Mouse (Mus musculus): Measurements from ENCODE around the gene Foxo1.

DNA sequence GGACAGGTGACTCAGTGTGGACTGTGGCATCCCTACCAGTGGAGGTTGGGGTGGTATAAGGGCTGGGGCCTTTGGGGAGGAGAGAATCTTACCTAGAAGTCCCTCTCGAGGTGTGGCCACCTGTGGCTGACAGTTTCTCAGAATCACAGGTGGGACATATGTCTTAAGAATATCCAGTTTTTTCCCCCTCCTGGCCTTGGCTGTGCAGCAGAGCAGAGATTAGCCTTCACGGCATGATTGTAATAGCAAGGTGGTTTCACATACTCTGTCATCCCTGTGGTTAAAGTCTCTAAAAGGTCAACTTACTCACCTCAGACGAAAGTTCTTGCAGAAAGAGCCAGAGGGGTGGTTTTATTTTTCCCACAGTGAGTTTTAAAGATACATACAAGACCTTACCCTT, 2.4 kb downstream of the Foxo1 start:
- no peak for TF ChIP-seq CTCF (IDR thresholded peaks at IDR 0.05; ENCODE audit: low read depth)
- no peak for TF ChIP-seq EP300 (IDR thresholded peaks at IDR 0.05; ENCODE audit: low read depth)

All from liver, postnatal 0 days (tissue).